Mouse (Mus musculus) CD4-positive, CD25-positive, alpha-beta regulatory T cell (primary cell): ENCODE measurements around the gene Ndufa9. TPM values are rescaled to one million over a fixed set of nuclear protein-coding genes. Genes with fewer than 3 reads are reported as not detected.

ENCODE experiments used
- polyA plus RNA-seq: library from polyadenylated mRNA; unstranded; fragments of 100-300 nt; shearing (Covaris generic); gene quantifications from one replicate; pipeline ENCODE4 v1.2.1, GENCODE M21; 2017

Ndufa9 gene
- 151 TPM for polyA plus RNA-seq

GRCm38 (mm10) chr6:126848712-126849704 lies at the start of gene Ndufa9:
Ndufa9 (minus strand) TSS chr6:126849136.

GRCm38 (mm10) chr6:126852881-126853280 lies 3.9 kb upstream of the Ndufa9 start, which contains the start of gene Akap3:
Akap3 (plus strand) TSS chr6:126853098.

Other genes starting within 250 kb of the Ndufa9 start
- gene Kcna1, start 202.8 kb downstream of the Ndufa9 start, polyA plus RNA-seq = 0.11 TPM
- gene Kcna6, start 108.5 kb downstream of the Ndufa9 start, polyA plus RNA-seq = not detected
- not detected for gene Akap3, start 4.0 kb upstream of the Ndufa9 start, polyA plus RNA-seq
- gene Dyrk4, start 72.7 kb upstream of the Ndufa9 start, polyA plus RNA-seq = 0.85 TPM
- 3.4 TPM for gene Rad51ap1, start 90.5 kb upstream of the Ndufa9 start, polyA plus RNA-seq
- 10.0 TPM for gene D6Wsu163e, start 90.8 kb upstream of the Ndufa9 start, polyA plus RNA-seq
- not detected for gene Fgf6, start 166.4 kb upstream of the Ndufa9 start, polyA plus RNA-seq
- not detected for gene Fgf23, start 223.8 kb upstream of the Ndufa9 start, polyA plus RNA-seq